Mouse (Mus musculus) kidney, postnatal 10 days (tissue): ENCODE data around the gene Cntnap4.
A peak's percentile ranks its signal among the peaks of the same experiment; 100 is the strongest.

ENCODE experiments used
- DNase-seq: peaks from one replicate; pipeline ENCODE4 v3.0.0; 2021; ENCODE audit warnings: mixed read lengths

The Cntnap4 gene

GRCm38 (mm10) chr8:112569471-112570141, at the start of gene Cntnap4:
Gene Cntnap4 (plus strand): TSS chr8:112570043.
- DNase-seq, result peak; percentile 9

GRCm38 (mm10) chr8:112557376-112557775, 12.5 kb upstream of the Cntnap4 start:
- no peak for DNase-seq

GRCm38 (mm10) chr8:112570541-112570940, 698 bp downstream of the Cntnap4 start:
- no peak for DNase-seq

GRCm38 (mm10) chr8:112571337-112571904, 1.6 kb downstream of the Cntnap4 start:
- DNase-seq, result peak; percentile 57

GRCm38 (mm10) chr8:112581473-112581872, 11.6 kb downstream of the Cntnap4 start:
- no peak for DNase-seq

- DNase-seq, result no peak
These were observed 13.6 kb downstream of the Cntnap4 start for GRCm38 (mm10) chr8:112583440-112583839.

- no peak for DNase-seq
These were observed 18.7 kb downstream of the Cntnap4 start for GRCm38 (mm10) chr8:112588357-112589051.

- no peak for DNase-seq
These were observed 19.2 kb downstream of the Cntnap4 start for GRCm38 (mm10) chr8:112589052-112589389.

GRCm38 (mm10) chr8:112596023-112596776, 26.4 kb downstream of the Cntnap4 start:
- no peak for DNase-seq

- no peak for DNase-seq
These were observed 30.1 kb downstream of the Cntnap4 start for GRCm38 (mm10) chr8:112599975-112600374.

GRCm38 (mm10) chr8:112601150-112601549, 31.3 kb downstream of the Cntnap4 start:
- no peak for DNase-seq

- DNase-seq, result no peak
These were observed 40.3 kb downstream of the Cntnap4 start for GRCm38 (mm10) chr8:112610121-112610520.

- no peak for DNase-seq
These were observed 58.9 kb downstream of the Cntnap4 start for GRCm38 (mm10) chr8:112628791-112629190.

- DNase-seq, result no peak
These were observed 82.8 kb downstream of the Cntnap4 start for GRCm38 (mm10) chr8:112652657-112653056.

- no peak for DNase-seq
These were observed 83.4 kb downstream of the Cntnap4 start for GRCm38 (mm10) chr8:112653276-112653675.

GRCm38 (mm10) chr8:112653994-112654393, 84.2 kb downstream of the Cntnap4 start:
- no peak for DNase-seq

GRCm38 (mm10) chr8:112664067-112664466, 94.2 kb downstream of the Cntnap4 start:
- DNase-seq, result no peak

GRCm38 (mm10) chr8:112674671-112675070, 104.8 kb downstream of the Cntnap4 start:
- DNase-seq, result no peak

GRCm38 (mm10) chr8:112681757-112682156, 111.9 kb downstream of the Cntnap4 start:
- DNase-seq, result no peak

- no peak for DNase-seq
These were observed 125.9 kb downstream of the Cntnap4 start for GRCm38 (mm10) chr8:112695708-112696107.

- DNase-seq, result no peak
These were observed 128.3 kb downstream of the Cntnap4 start for GRCm38 (mm10) chr8:112698141-112698540.

GRCm38 (mm10) chr8:112716982-112717381, 147.1 kb downstream of the Cntnap4 start:
- no peak for DNase-seq

GRCm38 (mm10) chr8:112724918-112725317, 155.1 kb downstream of the Cntnap4 start:
- no peak for DNase-seq
